Mouse (Mus musculus): ENCODE data around the gene Fundc2.

The Fundc2 gene

DNA sequence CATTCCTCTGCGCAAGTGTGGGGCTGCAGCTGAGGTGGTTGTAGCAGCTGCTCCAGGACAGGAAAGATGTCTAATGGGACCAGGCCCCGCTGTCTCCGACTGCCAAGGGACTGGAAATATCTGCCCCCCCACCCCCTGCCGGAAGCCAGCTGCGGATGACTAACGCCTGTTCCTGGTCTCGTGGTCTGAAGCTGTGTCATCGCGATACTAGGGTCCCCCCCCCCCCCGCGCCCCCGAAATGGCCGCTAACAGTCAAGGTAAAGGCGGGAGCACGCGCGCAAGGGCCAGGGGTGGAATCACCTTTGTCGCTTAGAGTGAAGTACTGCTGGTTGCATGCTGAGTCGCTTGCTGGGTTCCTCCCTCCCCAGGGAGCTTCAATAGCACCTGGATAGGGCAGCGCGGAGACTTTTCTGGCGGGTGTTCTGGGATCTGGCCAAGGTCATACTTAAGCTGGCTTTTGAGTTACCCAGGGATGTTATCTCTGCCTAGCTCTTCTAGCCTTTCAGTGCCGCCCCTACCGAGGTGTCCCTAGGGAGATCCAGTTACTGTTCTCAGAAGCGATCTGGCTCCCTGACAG is at the start of gene Fundc2, which contains the start of gene F8:
TSS of gene Fundc2 (plus strand) at position 205 of the 577 bp plus-strand sequence.
TSS of gene F8 (minus strand) at position 421 of the 577 bp plus-strand sequence.
- in situ Hi-C loops (cut with MseI, MboI): no loop called here

DNA sequence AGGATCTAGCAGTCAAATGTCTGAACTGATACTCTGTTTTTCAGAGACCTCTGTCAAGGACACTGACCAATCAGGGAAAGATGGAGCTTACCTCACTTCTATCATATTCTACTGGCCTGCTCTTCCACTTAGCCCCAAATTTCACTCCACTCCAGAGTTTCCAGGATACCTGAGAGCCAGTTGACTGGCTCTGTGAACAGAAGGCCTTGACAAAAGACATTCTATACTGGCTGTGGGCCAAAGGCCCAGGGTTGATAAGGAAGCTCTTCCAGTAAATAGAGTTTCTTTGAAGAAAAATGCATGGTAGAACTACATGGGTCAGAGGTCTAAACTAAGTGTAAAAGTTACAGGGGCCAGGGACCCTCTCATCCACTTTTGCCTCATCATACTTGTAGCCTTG is 12.0 kb upstream of the Fundc2 start:
- in situ Hi-C loops (cut with MseI, MboI): no loop called here

DNA sequence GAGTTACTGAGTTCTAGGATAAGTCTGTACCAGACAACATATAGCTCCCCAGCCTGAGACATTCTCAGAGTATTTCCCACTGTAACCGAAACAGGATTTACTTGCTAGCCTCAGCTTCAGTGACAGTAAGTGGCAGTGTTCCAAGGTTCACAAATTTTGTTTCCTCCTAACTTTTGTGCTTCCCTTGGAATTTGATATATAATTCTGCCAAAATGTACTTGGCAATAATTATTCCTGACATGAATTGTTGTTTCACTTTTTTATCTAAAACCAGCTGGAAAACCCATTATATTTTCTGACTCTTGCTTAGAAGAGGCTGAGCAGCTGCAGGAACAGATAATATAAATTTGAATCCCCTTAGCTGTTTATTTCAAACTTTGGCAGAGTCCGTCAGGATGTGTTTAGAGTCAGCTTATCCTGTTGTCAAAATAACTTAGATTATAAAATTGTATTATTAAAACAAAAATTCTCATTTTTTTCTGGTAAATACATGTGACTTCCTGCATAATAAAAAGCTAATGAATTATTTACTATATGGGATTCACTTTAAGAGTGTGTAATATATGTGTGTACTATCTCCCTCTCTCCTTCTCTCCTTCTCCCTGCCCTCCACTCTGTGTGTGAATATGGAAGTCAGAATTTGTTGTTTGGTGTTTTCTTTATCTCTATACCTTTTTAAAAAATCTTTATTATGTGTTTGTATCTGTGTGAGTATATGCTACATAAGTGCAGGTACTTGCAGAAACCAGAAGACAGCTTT is 9.4 kb upstream of the Fundc2 start:
- in situ Hi-C loops (cut with MseI, MboI): no loop called here

DNA sequence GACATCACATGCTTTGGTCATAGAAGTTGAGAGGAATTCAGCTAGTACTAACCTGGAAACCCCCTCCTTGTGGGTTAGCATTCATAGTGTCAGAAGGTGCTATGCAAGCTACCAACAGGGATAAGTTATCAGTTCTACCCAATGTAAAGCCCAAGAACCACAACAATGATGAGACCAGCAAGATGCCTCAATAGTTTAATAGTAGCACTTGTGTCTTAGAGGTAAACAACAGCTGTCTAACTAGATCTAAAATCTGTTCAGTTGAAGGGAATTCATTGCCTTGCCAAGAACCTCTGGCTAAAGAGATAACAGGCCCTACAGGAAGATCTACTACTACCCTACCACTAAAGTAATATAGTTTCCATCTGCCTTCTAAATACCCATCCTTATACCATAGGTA is 5.4 kb upstream of the Fundc2 start:
- in situ Hi-C loops (cut with MseI, MboI): no loop called here

DNA sequence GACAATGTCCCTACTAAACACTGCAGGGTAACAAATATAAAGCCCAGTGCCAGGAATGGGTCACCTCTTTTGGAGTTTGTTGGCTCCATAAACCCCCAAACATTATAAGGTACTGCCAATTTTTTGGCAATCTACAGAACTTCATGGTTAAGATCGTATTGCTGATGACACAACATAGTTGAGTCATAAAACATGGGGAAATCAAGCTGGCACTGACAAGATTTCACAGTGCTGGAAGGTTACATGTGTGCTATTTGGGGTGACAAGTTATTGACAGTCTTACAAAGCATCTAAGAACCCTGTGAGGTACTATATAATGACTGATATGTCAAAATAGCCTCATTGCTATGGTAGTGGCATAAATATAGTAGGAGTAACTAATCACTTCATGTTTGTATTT is 1.0 kb upstream of the Fundc2 start:
- in situ Hi-C loops (cut with MseI, MboI): no loop called here

DNA sequence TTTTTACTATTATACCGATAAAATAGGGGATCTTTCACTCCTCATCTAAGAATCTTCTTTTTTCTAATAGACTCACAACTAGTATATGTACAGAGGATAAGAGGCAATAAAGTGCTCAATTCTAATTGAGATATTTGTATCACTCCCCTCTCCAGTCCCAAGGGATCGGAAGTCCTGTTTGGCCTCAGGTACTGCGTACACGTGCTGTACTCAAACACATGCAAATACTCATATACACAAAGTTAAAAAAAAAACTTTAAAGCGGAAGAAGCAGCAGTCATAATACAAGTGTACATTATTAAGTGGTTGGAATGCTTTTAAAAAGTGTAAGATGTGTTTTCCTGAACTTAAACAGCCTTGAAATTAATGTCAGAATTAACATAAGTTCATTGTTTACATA is 500 bp upstream of the Fundc2 start:
- in situ Hi-C loops (cut with MseI, MboI): no loop called here

DNA sequence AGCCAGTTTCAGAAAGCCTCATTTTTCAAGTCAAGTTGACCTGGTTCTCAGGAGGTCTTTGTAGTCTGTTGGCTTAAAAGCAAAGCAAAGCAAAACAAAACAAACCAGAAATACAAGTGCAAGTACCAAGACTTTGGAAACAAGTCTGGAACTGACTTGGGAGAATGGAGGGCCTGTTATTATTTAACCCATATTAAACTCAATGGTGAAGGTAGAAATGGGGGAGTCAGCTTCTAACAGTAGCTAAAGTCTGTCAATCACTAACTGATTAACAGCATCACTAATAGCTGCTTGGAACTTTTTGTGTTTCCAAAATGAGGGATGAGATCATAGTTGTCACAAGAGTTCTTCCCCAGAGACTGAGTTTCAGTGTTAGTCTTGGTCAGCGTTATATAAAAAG is 17.3 kb downstream of the Fundc2 start:
- in situ Hi-C loops (cut with MseI, MboI): no loop called here

DNA sequence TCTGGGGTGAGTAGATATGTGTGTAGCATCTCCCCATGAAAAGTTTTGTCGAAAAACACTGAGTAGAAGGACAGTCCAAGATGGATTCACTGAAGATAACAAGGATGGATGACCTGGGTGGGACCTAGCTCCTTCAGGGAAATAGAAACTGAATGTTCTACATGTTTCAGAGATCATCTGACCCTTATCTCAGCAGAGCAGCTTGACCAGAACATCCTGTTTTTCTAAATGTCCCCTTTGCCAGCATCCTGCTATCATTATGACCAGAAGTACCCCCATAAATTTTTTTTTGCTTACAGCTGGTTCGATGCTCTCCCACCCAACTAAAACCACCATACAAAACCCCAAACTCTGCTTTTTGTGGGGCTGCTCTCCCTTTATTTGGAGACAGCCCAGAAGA is 20.5 kb downstream of the Fundc2 start:
- in situ Hi-C loops (cut with MseI, MboI): no loop called here

DNA sequence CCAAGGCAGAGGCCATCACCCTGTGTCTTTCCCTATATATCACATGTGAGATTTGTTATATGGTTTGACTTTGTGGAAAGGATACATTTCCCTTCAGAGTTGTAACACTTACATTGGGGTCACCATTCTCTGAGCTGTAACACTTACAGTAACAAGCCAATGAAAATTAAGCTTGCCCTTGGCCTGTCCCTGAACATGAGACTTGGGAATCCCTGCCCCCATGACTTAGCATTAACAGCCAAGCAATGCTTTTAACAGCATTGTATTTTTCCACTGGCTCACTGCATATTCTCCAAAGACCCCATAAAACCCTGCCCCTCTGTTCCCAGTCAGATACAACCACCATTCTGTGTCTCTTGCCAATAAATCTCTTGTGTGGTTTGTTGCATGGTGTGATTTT is 21.2 kb downstream of the Fundc2 start:
- in situ Hi-C loops (cut with MseI, MboI): no loop called here

DNA sequence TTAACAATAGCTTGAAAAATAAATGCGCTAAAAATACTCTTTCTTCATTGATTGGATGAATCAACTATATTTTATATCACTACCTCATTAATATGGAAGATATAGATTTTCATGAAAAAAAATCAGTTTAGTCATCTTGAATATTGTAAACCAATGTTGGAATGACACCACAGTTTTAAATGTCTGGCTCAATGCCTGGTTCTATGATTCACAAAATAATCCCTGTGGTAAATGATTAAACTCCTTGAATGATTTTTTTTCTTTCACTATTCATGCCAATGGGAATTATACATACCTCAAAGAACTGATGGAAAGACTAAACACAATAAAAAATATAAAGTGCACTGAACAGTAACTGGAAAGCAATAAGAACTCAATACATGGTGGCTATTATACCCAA is 27.5 kb downstream of the Fundc2 start:
- in situ Hi-C loops (cut with MseI, MboI): no loop called here

DNA sequence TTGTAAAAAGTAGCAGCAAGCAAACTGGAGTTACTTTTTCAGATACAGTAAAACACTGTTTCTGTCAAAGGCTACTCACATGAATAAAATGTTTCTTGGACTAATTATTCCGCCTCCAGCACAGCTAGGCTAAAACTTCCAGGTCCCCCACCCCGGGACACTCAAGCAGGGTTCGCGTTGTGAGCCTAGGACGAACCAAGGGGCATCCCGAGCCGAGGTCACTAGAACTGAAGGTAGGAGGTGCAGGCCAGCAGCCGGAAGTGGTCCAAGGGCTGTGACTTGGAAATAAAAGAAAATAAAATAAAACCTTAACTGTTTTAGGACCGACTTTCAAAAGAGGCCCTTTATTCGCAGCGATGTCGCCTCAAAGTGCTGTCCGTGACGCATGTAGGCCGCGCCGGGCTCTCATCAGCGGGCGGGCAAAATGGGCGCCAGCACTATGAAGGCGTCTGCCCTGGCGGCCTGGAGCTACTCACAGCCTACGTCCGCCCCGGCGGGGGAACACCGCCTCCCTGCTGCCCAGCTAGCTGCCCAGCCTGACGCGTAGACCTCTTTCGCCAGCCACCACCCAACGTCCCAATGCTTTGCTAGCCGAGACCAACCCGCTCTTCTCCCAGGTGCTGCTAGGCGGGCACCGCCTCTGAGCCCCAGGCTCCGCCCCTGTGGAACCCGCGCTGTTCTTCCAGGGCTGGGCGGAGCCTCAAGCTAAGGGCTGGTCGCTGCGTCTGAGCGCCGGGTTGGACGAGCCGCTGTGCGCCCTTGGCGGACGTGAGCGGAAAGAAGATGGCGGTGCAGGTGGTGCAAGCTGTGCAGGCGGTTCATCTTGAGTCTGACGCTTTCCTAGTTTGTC is 34.0 kb downstream of the Fundc2 start, which contains the start of the genes Cmc4, Mtcp1 and Brcc3:
TSS of gene Cmc4 (minus strand) at position 649 of the 850 bp plus-strand sequence.
TSS of gene Mtcp1 (minus strand) at position 653 of the 850 bp plus-strand sequence.
TSS of gene Brcc3 (plus strand) at position 693 of the 850 bp plus-strand sequence.
- in situ Hi-C loops (cut with MseI, MboI): no loop called here
